Mouse (Mus musculus): Measurements from ENCODE around the gene Gm20489. TPM values are rescaled to one million over a fixed set of nuclear protein-coding genes. Genes with fewer than 3 reads are reported as not detected.

Gm20489 gene
- polyA plus RNA-seq (2015; fragmentation: Nextera tagmentation; extraction: Ambion mirVana) = not detected in 2 replicates

DNA sequence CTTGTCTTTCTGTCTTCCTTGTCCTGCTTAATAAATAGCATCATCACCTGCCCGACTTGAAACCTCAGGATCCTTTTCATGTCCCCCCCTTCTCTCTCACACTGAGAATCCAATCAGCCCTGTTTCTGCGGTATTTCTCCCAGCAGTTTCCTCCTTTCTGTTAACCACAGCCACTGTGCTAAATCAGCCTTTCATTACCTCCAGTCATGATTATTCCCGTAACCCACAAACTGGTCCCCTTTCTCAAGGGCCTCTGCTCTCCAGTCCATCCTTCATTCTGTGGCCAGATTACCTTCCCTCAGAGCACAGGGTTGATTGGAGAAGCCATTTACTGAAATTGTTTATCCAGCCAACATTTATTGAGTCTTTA is at the start of gene Gm20489:
Gene Gm20489, minus strand, starts transcription at position 269 of the 370 bp plus-strand sequence.
- Histone ChIP-seq H3K27me3 (replicated peaks) (no peaks in the 10 kb centered on the region), H3K4me1 (no peaks in the 10 kb centered on the region), H3K9ac (no peak within 1 kb of the TSS), H3K4me3 (replicated peaks) (no peak within 1 kb of the TSS), H3K9me3 (no peaks in the 10 kb centered on the region), H3K27ac (no peak within 1 kb of the TSS), H3K4me2 (no peak within 1 kb of the TSS), H3K36me3 (no peaks in the 10 kb centered on the region)
- ATAC-seq (ENCODE audit: insufficient read depth, low FRiP score, low read depth) = no peak
- WGBS = 46% methylated on average over 3 of the region's 3 CpGs

DNA sequence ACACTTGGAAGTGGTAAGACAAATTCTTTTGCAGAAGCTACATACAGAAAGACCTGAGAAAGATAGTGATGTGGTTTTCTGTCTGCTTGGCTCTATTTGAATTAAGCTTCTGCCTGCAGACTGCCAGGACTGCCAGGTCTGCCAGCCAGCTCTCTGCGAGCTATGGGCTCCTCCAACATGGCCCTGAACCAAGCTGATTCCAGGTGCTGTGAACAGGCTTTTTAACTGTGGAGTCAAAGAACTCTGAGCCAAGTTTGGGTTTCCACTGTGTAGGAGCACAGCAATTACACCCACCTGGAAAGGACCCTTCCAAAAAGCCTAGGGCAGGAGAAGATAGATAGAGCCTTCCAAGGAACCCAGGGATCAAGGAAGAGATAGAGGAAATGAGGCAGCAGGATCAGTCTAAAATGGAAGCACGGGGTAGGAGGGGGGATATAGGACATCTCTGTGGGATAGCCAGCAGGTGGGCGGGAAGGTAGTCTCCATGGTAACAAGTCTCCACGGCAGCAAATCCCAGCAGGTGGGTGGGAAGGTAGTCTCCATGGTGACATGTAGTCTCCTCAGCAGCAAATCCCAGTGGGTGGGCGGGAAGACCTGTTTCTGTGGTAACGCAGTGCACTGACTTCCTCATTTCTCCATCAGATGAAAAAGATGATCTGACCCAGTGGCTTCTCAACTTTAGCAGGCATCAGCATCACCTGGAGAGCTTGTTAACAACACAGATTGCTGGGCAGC is 45.0 kb upstream of the Gm20489 start:
- Histone ChIP-seq H3K4me1 (no peaks in the 10 kb centered on the region), H3K9ac (no peak overlapping the region), H3K4me3 (replicated peaks) (no peak overlapping the region), H3K27ac (no peak overlapping the region), H3K4me2 (no peak overlapping the region), H3K36me3 (no peaks in the 10 kb centered on the region), H3K27me3 (replicated peaks) (no peaks in the 10 kb centered on the region), H3K9me3 (no peaks in the 10 kb centered on the region)
- 44% methylated on average over 6 of the region's 6 CpGs for WGBS
- no peak for ATAC-seq (ENCODE audit: insufficient read depth, low FRiP score, low read depth)

DNA sequence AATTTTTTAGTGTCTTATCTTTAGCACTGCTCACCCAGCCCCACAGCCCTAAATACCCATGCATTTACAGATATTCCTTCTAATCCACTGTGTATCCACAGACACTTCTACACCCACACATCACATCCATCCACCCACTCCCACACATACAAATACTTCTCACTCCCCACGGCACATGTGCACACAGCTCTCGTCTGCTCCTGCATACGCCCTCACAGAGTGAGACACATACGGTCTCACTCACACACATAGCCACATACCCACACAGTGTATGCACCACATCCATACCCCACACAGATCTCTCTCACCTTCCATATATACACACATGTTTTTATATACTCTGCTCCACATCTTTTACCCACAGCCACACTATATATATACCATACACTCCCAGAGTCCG is 40.5 kb upstream of the Gm20489 start:
- Histone ChIP-seq H3K4me1 (no peaks in the 10 kb centered on the region), H3K27me3 (replicated peaks) (no peaks in the 10 kb centered on the region), H3K9me3 (no peaks in the 10 kb centered on the region), H3K4me2 (no peak overlapping the region), H3K4me3 (replicated peaks) (no peak overlapping the region), H3K27ac (no peak overlapping the region), H3K36me3 (no peaks in the 10 kb centered on the region), H3K9ac (no peak overlapping the region)
- 93% methylated on average over 5 of the region's 5 CpGs for WGBS
- no peak for ATAC-seq (ENCODE audit: insufficient read depth, low FRiP score, low read depth)

DNA sequence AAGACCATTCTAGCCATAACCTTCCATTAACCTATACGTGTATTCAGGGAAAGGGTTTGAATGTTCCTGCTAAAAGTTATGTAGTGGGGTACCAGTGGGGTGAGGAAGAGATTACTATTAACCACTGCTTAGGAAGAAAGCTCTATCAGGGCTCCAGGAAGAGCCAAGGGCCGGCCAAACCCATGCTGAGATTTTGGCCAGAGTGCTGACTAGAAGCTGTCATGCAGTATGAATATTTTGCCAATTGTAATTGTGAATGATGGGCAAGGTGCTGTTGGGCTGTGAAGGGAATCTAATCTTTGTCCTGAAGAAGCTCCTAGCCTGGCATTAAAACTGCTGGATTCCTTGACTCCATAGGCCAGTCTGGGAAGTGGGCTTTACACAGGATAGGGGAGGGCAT is 35.8 kb upstream of the Gm20489 start:
- Histone ChIP-seq H3K9ac (no peak overlapping the region), H3K27ac (no peak overlapping the region), H3K4me2 (no peak overlapping the region), H3K4me3 (replicated peaks) (no peak overlapping the region), H3K9me3 (no peaks in the 10 kb centered on the region), H3K36me3 (no peaks in the 10 kb centered on the region), H3K4me1 (no peaks in the 10 kb centered on the region), H3K27me3 (replicated peaks) (no peaks in the 10 kb centered on the region)
- no peak for ATAC-seq (ENCODE audit: insufficient read depth, low FRiP score, low read depth)
- 81% methylated on average over 2 of the region's 2 CpGs for WGBS

DNA sequence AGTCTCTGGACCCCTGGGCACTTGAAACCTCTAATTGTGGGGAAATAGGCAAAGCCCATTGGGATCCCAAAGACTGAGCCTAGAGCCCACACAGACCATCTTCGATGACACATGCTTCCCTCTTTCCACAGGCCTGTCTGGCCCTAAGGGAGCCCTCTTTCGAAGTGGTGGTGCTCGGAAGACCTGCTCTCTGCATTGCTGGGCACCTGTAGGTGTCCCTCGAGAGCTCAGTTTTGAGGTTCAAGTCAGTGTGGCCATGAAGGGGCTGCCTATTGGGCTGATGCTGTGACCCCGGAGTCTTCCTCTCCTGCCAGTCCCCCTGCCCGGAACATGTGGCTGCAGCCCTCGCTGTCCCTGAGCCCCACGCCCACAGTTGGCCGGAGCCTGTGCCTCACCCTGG is 32.8 kb upstream of the Gm20489 start:
- no peak overlapping the region for H3K4me3 ChIP-seq (replicated peaks)
- H3K27me3 ChIP-seq (replicated peaks) = no peaks in the 10 kb centered on the region
- H3K9ac ChIP-seq = no peak overlapping the region
- WGBS = 78% methylated on average over 9 of the region's 9 CpGs
- no peak for ATAC-seq (ENCODE audit: insufficient read depth, low FRiP score, low read depth)
- no peak overlapping the region for H3K4me2 ChIP-seq
- H3K36me3 ChIP-seq = no peaks in the 10 kb centered on the region
- H3K4me1 ChIP-seq = no peaks in the 10 kb centered on the region
- H3K27ac ChIP-seq = no peak overlapping the region
- H3K9me3 ChIP-seq = no peaks in the 10 kb centered on the region

DNA sequence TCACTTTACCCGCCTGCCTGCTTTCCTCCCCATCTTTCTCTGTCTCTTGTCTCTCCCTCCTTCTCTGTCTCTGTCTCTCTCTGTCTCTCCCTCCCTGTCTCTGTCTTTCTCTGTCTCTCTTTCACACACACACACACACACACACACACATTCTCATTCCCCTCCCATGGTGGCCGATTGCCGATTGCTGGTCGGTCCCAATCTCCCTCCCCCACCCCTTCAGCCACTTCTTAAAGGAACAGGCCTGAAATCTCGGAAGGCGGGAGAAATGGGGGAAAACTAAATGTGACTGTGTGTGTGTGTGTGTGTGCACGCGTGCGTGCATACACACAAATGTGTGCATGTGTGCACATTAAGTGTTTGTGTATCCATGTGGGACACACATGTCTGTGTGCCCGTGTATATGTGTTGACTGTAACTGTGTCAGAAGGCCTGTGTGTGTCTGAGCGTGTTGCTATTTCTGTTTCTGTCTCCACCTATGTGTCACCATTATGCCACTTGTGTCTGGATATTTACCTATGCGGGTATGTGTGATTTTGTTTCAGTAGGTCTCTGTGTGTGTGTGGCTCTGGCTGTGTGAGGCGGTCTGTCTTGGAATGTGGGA is 31.7 kb upstream of the Gm20489 start:
- 50% methylated on average over 13 of the region's 13 CpGs for WGBS

DNA sequence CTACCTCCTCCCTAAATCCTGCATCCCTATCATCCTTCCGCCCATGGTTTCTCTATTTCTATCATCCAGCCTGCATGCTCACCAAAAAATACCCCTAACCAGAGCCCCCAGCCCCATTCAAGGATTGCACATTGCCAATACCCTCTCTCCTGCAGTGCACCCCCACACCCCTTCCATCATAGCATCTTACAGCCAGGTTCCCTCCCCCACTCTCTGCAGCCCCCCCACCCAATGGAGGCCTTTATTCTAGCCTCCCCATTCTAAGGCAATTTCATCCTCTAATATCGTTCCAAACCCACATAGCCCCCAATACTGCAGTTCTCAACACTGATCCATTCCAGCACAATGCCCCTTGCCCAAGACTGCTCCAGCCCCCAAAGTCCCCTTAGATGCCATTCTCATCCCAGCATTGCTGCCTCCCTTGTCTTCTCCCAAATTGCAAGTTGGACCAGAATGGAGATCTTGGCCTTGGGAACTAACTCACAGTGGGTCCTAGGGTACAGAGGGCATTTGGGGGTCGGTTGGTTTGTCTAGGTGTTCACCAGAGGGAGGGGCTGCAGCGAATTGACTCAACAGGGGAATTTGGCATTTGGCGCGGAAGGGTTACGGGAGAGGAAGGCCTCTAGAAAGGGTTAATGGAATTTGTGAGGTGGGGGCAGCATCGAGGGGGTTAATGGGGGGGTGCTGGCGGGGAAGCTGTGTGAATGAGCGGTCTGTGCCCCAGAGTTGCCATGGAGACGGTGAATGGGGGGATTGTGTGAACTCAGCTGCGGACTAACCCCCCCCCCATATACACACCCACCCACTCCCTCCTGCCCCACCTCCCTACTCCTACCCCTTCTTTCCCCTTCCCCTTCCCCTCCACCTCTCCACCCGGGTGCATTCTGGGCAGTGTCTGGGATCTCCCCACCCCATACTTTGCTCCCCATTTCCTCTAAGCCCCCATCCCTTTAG is 30.9 kb upstream of the Gm20489 start:
- no peak overlapping the region for H3K27ac ChIP-seq
- peak overlapping the region; percentile 37 for H3K4me3 ChIP-seq (replicated peaks)
- H3K9ac ChIP-seq = no peak overlapping the region
- ATAC-seq (ENCODE audit: insufficient read depth, low FRiP score, low read depth) = no peak
- H3K9me3 ChIP-seq = no peaks in the 10 kb centered on the region
- H3K4me2 ChIP-seq = peak overlapping the region; percentile 52
- WGBS = 24% methylated on average over 12 of the region's 13 CpGs
- H3K36me3 ChIP-seq = no peaks in the 10 kb centered on the region; the same call in 1 of the 2 replicates
- no peaks in the 10 kb centered on the region for H3K4me1 ChIP-seq
- H3K27me3 ChIP-seq (replicated peaks) = no peaks in the 10 kb centered on the region

More for the DNA sequence above, 31.7 kb upstream of the Gm20489 start:
- Histone ChIP-seq H3K9ac (no peak overlapping the region), H3K4me2 (peak overlapping the region; percentile 52), H3K4me3 (replicated peaks) (peak overlapping the region; percentile 37), H3K27ac (no peak overlapping the region), H3K9me3 (no peaks in the 10 kb centered on the region), H3K36me3 (no peaks in the 10 kb centered on the region; the same call in 1 of the 2 replicates), H3K27me3 (replicated peaks) (no peaks in the 10 kb centered on the region), H3K4me1 (no peaks in the 10 kb centered on the region)
- no peak for ATAC-seq (ENCODE audit: insufficient read depth, low FRiP score, low read depth)

DNA sequence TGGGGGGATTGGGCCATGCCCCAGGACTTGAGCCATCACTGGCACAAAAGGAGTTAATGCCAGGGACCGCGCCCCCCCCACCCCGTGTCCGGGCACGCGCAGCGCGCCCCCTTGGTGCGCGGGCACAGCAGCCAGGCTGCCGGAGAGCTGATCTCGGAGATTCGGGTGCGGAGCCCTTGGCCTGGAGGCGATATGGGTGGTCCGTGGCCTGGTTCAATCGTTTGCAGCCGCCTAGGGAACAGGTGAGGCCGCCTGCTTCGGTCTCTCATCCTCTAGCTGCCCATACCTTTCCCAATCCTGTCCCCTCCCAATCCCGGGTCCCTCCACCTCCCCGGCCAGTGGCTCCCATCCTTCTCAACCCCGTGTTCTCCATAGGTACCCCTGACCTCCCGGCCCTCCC is 30.2 kb upstream of the Gm20489 start, which contains the start of gene Nlgn3:
Gene Nlgn3, plus strand, starts transcription at position 114 of the 400 bp plus-strand sequence.
- Histone ChIP-seq H3K36me3 (no peaks in the 10 kb centered on the region; the same call in 1 of the 2 replicates), H3K4me1 (no peaks in the 10 kb centered on the region), H3K4me3 (replicated peaks) (peak within 1 kb of the TSS; percentile 37), H3K9me3 (no peaks in the 10 kb centered on the region), H3K4me2 (peak within 1 kb of the TSS; percentile 52), H3K27me3 (replicated peaks) (no peaks in the 10 kb centered on the region), H3K9ac (no peak within 1 kb of the TSS), H3K27ac (no peak within 1 kb of the TSS)
- 21% methylated on average over 20 of the region's 24 CpGs for WGBS
- ATAC-seq (ENCODE audit: insufficient read depth, low FRiP score, low read depth) = no peak

DNA sequence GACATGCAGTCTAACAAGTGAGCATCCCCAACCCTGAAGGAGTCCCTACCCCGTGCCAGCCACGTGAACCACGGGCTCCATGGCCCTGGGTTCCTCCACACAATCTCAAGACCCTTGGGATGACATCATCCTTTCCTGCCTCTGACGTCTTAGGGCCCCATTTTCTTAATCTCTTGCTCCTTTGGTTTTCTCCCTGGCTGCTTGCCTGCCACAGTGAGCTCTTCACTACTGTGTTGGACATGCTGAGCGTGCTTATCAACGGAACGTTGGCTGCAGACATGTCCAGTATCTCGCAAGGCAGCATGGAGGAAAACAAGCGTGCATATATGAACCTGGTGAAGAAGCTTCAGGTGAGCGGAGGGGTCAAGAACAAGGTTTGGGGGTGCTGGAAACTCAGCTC is 21.3 kb upstream of the Gm20489 start:
- H3K4me3 ChIP-seq (replicated peaks) = no peak overlapping the region
- H3K4me2 ChIP-seq = no peak overlapping the region
- H3K9ac ChIP-seq = no peak overlapping the region
- 79% methylated on average over 10 of the region's 10 CpGs for WGBS
- no peaks in the 10 kb centered on the region for H3K27me3 ChIP-seq (replicated peaks)
- H3K4me1 ChIP-seq = no peaks in the 10 kb centered on the region
- ATAC-seq (ENCODE audit: insufficient read depth, low FRiP score, low read depth) = no peak
- H3K9me3 ChIP-seq = no peaks in the 10 kb centered on the region
- H3K36me3 ChIP-seq = peaks cover 3% of the 10 kb centered on the region; the same call in 1 of the 2 replicates
- H3K27ac ChIP-seq = no peak overlapping the region

DNA sequence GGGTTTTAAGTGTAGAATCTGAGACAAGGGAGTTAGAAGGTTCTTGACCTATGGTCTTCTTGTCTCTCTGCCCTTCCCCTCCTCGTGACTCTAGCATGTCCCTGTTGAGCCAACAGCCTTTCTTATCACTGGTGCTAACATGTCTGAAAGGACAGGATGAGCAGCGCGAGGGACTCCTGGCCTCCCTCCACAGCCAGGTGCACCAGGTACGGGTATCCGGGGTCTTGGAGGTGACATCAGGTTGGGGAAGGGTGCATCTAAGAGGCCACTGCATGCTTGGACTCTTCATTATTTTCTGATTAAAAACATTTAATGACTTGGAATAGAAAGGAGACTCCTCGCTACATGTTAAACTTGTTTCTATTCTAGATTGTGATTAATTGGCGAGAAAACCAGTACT is 20.2 kb upstream of the Gm20489 start:
- no peak overlapping the region for H3K9ac ChIP-seq
- WGBS = 85% methylated on average over 7 of the region's 7 CpGs
- H3K27me3 ChIP-seq (replicated peaks) = no peaks in the 10 kb centered on the region
- H3K4me3 ChIP-seq (replicated peaks) = no peak overlapping the region
- H3K9me3 ChIP-seq = no peaks in the 10 kb centered on the region
- H3K27ac ChIP-seq = no peak overlapping the region
- H3K36me3 ChIP-seq = peaks cover 3% of the 10 kb centered on the region; the same call in 1 of the 2 replicates
- ATAC-seq (ENCODE audit: insufficient read depth, low FRiP score, low read depth) = no peak
- no peaks in the 10 kb centered on the region for H3K4me1 ChIP-seq
- no peak overlapping the region for H3K4me2 ChIP-seq

DNA sequence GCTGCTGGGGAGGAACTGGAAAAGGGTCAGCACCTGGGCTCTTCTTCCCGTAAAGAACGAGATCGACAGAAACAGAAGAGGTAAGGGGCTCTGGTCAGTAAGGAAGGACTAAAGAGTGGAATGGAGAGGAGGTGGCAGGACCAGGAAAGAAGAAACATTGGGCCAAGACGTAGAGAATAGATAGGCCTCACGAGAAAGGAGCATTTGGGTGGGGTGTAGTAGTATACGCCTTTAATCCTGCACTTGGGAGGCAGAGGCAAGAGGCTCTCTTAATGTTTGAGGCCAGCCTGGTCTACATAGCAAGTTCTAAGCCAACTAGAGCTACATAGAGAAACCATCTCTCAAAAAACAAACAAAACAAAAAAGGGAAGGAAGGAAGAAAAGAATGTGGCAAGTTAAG is 19.6 kb upstream of the Gm20489 start:
- Histone ChIP-seq H3K36me3 (peaks cover 3% of the 10 kb centered on the region; the same call in 1 of the 2 replicates), H3K4me1 (no peaks in the 10 kb centered on the region), H3K4me2 (no peak overlapping the region), H3K4me3 (replicated peaks) (no peak overlapping the region), H3K27ac (no peak overlapping the region), H3K9me3 (no peaks in the 10 kb centered on the region), H3K27me3 (replicated peaks) (no peaks in the 10 kb centered on the region), H3K9ac (no peak overlapping the region)
- ATAC-seq (ENCODE audit: insufficient read depth, low FRiP score, low read depth) = no peak
- WGBS = 91% methylated on average over 6 of the region's 6 CpGs

Measured in stomach, embryonic 15.5 days (tissue).